Mouse (Mus musculus) heart, postnatal 14 days (tissue): ENCODE data around the gene Acsf2. TPM values are rescaled to one million over a fixed set of nuclear protein-coding genes. Genes with fewer than 3 reads are reported as not detected.

Experiments used
- total RNA-seq, 2 experiments: library from RNA; stranded (reverse); gene quantifications; 2 replicates each; pipeline ENCODE4 v1.2.3; 2021

The Acsf2 gene
- total RNA-seq, 2 experiments from 2014 or later, result 31.6 to 35.6 TPM

Other genes starting within 250 kb of the Acsf2 start
- 1 to 10 TPM; 2.6 to 3.3 TPM for gene Abcc3, start 208.9 kb downstream of the Acsf2 start, total RNA-seq
- 10 to 100 TPM; 27.6 to 28.8 TPM for gene Cacna1g, start 127.7 kb downstream of the Acsf2 start, total RNA-seq
- gene Spata20, start 115.7 kb downstream of the Acsf2 start, total RNA-seq, result 1 to 10 TPM in 1 of 2 experiments, under 1 TPM in 1; 0.54 to 1.1 TPM
- gene Epn3, start 101.9 kb downstream of the Acsf2 start, total RNA-seq, result 10 to 100 TPM; 19.9 to 24.0 TPM
- gene Mycbpap, start 80.1 kb downstream of the Acsf2 start, total RNA-seq, result 1 to 10 TPM; 1.4 to 2.1 TPM
- 1 to 10 TPM; 9.4 to 9.6 TPM for gene Rsad1, start 52.6 kb downstream of the Acsf2 start, total RNA-seq
- 1 to 10 TPM in 1 of 2 experiments, under 1 TPM in 1; 0.22 to 2.4 TPM for gene Chad, start 36.8 kb downstream of the Acsf2 start, total RNA-seq
- gene Lrrc59, start 27.9 kb upstream of the Acsf2 start, total RNA-seq, result 10 to 100 TPM; 34.7 to 37.3 TPM
- gene Mrpl27, start 51.9 kb upstream of the Acsf2 start, total RNA-seq, result 10 to 100 TPM; 57.1 to 62.9 TPM
- gene Eme1, start 52.1 kb upstream of the Acsf2 start, total RNA-seq, result 1 to 10 TPM in 1 of 2 experiments, under 1 TPM in 1; 0.45 to 1.5 TPM
- 10 to 100 TPM; 12.5 to 15.1 TPM for gene Xylt2, start 75.6 kb upstream of the Acsf2 start, total RNA-seq
- not detected for gene Gm11541, start 102.6 kb upstream of the Acsf2 start, total RNA-seq
- 1 to 10 TPM; 1.2 TPM for gene Cdc34b, start 139.9 kb upstream of the Acsf2 start, total RNA-seq
- gene Tmem92, start 180.8 kb upstream of the Acsf2 start, total RNA-seq, result not detected